Mouse (Mus musculus): Measurements from ENCODE around the gene Sigirr. TPM values are rescaled to one million over a fixed set of nuclear protein-coding genes. Genes with fewer than 3 reads are reported as not detected.
A peak's percentile ranks its signal among the peaks of the same experiment; 100 is the strongest.

Sigirr gene
- total RNA-seq, 2 experiments from 2014 or later, result 1.1 to 2.9 TPM

DNA sequence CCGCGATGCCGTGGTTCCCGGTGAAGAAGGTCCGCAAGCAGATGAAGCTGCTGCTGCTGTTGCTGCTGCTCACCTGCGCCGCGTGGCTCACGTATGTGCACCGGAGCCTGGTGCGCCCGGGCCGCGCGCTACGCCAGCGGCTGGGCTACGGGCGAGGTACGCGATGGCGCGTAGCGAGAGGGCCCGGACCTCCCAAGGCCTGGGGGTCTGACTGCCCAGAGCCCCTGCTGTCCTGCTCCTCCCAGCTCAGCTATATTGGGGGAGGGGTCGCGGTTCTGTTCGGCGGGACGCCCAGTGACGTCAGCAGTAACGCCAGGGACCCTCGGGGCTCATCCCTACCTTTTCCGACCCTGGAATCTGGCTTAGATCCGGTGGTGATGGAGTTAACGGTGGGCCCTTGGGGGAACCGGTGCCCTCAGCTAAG, 39.1 kb downstream of the Sigirr start:
- DNase-seq (ENCODE audit: low spot score), result no peak

DNA sequence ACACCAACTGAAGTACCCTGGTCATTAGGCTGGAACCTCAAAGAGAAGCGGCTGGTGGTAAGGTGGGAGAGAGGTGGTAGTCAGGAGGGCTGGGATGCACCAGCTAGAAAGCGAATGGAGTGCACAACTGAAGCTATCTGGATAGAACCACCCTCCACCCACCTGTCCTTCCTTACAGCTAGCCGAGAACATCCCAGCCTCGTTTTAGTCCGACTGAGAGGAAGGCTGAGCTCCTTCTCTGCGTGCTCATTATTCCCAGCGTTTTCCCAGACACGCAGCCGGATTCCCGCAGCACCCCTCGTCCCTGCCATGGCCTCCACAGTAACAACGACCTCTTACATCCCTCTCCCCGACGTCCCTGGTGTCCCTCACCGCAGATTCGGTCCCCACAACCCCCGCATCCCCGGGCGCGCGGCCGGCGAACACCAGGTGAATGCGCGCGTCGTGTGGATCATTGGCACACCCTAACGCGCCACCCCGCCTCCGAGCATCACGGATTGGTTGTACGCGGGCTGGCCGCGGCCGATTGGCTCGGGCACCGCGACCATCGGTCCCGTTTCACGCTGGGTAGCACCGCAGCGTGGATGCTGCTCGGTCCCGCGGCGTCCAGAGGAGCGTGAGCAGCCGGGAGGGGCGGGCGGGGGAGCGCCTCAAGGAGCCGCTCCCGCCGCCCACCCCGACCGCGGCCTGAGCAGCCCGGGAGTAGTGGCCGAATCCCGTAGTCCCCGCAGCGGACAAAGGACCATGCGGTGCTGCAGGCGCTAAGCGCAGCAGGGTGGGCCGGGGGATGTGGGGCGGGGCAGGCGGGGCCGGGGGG, 39.7 kb downstream of the Sigirr start, which contains the start of gene B4galnt4:
TSS of gene B4galnt4 (plus strand) at position 679 of the 817 bp plus-strand sequence.
- peak; percentile 27 for DNase-seq (ENCODE audit: low spot score)

DNA sequence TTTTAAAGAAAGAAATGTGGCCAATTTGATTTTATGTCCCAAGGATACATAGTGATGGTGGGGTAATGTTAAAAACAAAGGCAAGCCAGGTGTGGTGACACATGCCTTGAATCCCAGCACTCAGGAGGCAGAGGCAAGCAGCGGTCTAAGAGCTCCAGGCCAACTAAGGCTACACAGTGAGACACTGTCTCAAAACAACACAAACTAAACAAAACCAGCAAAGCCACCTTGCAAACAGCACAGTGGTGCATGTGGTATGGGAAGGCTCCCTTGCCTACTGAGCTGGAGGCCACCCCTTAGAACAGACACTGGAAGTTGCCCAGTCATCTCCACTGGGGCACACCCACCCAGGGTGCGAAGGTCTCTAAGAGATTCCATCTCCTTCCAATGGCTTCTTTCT, 40.4 kb downstream of the Sigirr start:
- DNase-seq (ENCODE audit: low spot score), result no peak

DNA sequence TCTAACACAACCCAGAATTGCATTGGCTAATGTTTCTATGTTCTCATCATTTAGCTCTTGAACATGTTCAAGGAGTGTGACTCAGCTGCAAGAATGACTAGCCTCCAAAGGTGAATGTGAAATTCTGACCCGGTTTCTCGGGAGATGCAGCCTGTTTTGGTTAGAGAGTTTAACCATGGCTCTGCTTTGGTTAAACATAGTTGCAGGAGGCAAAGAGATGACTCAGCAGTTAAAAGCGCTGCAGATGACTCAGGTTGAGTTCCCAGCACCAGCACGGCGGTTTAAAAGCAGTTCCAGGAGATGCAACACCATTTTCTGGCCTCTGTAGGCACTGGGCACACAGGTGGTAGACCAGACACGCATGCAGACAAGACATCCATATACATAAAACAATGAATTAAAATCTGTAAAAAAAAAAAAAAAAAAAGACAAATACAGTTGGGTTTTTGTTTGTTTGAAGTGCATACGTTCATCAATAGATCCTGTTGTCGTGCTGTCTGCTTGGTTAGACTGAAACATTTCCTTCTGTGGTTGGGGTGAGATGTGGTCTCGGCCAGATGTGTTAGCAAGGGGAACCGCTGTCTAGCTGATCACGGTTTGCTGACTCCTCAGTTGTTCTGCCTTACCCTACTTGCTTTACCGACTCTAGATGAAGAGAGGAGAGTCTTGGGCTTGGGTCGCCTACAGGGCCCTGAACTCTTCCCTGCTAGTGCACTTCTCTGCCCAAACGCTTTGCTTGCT, 41.6 kb downstream of the Sigirr start:
- no peak for DNase-seq (ENCODE audit: low spot score)

DNA sequence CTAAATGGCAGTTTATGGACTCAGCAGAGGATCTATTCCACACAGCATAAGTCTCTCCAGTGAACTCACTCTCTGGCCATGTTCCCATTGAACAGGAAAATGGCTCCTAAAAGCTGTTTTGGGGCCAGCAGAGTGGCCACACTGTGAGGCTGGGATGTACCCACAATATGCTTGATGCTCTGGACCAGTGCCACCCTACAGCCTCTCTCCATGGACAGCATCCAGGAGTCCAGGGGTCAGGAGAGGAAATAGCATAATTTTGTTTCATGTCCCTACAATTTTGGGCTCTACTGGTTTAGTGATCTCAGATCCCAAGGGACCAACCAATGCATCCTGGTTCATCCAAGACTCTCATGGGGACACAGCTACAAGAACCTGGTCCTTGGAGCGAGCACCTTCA, 42.8 kb downstream of the Sigirr start:
- no peak for DNase-seq (ENCODE audit: low spot score)

DNA sequence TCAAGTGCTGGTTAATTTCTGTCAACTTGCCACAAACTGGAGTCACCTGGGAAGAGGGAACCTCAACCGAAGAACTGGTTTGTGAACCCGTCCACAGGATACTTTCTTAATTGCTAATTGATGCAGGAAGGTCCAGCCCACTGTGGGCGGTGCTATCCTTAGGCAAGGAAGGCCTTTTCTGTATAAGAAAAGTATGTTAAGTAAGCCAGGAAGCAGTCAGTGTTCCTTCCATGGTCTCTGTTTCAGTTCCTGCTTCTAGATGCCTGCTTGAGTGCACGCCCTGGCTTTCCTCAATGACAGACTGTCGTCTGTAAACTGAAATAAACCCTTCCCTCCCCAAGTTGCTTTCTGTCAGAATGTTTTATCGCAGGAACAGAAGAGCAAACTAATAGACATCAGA, 43.4 kb downstream of the Sigirr start:
- no peak for DNase-seq (ENCODE audit: low spot score)

DNA sequence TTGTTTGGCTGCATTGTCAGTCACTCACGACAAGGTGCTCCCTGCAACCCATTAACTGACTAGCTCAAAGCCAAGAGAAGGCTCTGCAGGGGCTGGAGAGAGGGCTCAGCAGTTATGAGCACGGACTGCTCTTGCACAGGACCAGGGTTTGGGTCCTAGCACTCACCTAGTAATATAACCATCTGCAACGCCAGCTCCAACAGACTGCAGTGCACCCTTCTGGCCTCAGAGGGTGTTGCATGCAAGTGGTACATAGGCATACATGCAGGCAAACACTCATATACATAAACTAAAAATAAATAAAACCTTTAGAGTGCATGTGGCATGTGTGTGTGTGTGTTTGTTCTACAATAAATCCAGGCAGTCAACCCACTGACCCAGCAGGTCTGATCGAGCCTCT, 44.6 kb downstream of the Sigirr start:
- no peak for DNase-seq (ENCODE audit: low spot score)

DNA sequence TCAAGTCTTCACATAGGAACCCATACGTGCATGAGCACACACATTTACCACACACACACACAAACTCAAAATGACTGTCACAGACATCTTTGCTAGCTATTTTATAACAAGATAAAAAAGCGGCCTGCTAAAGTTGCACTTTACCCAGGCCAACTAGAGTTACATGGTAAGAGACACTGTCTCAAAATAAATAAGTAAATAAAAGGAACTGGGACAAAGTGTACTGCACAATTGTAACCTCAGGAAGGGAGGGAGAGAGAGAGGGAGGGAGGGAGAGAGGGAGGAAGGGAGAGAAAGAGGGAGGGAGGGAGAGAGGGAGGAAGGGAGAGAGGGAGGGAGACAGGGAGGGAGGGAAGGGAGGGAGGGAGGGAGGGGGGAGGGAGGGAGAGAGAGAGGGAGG, 48.0 kb downstream of the Sigirr start:
- no peak for DNase-seq (ENCODE audit: low spot score)

DNA sequence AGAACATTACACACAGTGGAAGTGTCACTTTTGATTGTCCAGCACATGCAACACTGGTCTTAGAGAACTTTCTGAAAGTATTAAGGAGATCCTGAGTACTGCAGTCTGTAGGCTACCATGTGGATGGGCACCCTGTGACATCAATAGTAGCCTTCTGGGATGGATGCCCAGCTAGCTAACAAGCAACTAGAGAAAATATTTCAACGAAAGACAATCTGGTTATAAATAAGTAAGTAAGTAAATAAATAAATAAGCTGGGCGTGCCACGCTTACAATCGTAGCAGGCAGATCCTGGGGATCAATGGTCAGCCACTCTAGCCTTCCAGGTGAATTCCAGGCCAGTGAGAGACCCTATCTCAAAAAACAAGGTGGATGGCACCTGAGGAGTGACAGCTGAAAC, 48.4 kb downstream of the Sigirr start:
- no peak for DNase-seq (ENCODE audit: low spot score)

DNA sequence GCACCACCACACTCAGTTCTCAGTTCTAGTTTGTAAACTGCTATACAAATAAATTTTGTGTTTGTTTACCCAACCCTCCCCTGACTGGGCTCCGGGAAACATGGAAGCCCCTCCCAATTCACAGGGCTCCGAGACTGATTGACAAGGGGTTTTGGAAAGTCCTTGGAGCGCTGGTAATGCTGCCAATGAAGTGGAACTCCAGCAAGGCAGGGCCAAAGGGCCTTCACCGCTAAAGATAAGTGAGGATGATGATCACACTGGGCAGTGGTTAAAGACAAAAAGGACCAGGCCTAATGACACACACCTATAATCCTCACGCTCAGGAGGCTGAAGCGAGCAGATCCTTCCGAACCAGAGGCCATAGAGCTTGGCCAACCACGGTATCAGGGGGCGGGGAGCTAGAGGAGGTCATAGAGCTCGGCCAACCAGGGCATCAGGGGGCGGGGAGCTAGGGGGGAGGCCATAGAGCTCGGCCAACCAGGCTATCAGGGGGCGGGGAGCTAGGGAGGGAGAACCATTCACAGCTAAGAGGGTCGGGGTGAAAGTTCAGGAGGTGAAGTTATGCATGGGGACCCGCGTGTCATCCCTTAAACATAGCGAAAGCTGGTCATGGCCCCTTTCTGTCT, 49.2 kb downstream of the Sigirr start:
- no peak for DNase-seq (ENCODE audit: low spot score)

DNA sequence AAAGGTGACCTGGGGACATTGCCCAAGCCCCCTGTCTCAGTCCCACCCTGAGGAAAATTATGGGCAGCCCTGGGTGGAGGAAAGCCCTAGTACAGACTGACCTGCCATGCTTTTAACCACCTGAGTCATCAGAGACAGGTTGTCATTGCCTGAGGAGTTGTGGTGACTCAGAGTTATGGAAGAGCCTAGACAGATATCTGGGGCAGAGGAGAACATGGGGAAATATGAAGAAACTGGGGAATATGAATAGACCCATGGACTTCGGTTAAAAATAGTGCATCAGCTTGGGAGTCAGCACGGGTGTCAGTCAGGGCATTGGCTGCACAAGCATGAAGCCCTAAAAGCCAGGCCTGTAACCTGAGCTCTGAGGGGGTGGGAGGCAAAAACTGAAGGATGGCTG, 51.0 kb downstream of the Sigirr start:
- DNase-seq (ENCODE audit: low spot score), result no peak

DNA sequence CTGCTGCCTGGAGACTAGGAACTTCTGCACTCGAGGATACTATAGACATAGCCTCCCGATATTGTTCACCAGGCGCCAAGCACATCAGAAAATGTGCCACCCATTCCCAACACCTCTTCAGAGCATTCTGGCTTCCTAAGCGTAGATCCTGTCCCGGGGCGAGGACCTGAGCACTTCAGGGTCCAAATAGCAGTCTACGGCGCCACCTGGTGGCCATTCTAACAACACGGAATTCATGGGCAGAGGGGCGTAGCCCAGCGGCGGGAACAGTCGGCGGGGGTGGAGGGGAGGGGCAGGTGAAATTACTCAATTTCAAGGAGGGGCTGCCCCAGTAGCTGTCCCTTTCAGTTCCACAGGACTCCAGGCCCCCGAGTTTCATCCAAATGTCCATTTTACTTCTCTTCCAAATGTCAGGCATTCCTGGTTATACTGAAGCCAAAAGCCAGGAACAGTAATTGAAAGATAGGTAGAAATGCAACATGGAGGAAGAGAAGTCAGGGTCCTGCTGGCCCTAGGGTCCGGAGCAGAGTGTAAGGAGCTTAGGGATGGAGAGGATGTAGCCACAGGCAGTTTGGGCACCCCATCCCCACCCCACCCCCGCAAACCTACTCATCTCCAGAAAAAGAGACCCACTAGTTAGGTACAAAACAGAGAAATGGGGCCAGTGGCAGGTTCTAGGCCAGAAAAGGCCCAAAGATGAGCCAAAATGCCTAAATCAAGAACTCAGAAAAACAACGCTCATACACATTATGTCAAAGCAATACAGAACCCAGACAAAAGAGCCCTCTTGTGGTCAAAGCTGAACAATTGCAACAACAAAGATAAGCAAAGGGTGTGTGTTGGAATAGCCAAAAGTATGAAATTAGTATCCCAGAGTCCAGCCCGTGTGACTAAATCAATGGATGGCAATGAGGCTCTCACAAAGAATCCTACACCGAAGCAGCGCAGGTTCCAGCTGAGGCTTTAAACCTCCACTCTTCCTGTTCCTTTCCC, 51.9 kb downstream of the Sigirr start:
- peak; percentile 93 for DNase-seq (ENCODE audit: low spot score)

DNA sequence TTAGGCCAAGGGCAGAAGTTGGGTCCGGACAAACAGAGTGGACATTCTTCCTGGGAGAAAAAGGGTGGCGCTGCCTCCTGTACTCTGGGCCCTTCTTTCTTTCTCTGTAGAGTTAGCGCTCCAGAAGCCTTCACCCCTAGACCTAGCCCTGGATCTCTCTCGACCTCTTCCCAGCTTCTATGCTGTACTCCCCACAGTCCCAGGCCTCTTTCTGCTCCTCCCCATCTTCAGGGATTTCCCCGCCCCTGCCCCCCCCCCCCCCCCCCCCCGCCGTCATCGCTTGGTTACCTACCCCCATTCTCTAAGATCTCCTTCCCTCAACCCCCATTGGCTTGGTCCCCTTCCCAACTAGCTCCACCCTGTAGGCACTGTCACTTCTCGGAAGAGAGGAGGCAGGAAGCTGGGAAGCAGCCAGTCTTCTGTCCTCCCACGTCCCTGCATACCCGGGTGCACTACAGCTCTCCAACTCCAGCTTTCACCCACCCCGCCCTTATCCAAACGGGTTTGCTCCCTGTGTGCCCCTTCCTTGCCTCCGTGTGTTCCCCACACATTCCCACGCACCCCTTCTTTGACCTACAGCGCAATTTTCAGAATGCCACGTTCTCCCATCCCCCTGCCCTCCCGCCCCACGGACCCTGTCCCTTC, 52.7 kb downstream of the Sigirr start:
- DNase-seq (ENCODE audit: low spot score), result peak; percentile 89

DNA sequence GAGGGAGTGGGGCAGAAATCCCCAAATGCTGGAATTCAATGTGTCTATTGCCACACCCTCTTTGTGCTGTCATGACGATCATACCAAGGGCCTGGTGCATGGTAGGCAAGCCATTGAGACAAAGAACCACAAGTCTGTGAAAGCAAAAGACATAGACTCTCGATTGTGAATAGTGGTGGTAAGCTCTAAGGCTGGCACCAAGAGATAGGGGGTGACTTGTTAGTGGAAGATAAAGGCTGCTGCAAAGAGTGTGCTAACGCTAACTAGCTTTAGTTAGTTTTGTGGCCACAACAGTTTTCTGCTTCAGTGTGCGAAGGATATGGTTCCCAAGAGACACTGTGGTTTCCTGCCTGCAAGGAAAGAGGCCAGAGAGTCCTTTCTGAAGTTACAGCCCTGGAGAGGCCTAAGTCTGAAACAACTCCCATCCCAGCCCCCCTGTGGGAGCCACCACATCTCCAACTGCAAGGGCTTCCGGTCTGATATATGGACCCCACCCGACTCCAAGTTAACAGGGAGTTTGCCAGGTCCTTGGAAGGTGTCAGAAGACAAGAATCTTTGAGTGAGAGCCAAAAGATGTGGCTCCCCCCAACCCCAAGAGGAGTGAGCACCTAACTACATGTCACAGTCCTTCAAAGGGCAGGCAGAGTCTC, 53.3 kb downstream of the Sigirr start:
- DNase-seq (ENCODE audit: low spot score), result peak; percentile 53

DNA sequence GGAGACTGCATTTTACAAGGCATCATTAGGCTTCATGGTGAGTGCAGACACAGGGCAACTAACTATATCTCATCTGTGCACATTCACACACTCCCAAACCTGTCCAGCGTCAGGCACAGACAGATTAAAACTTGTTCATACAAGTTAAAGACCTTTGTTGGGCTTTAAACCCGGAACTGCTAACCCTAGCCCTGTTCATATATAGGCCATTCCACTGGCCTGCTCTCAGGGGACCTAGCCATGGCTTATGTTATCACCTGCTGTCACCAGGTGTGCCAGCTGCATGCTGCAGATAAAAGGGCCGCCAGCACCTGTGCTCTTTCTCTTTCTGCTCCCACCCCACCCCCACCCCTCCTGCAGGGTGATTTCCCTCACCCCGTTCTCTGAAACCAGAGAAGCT, 57.8 kb downstream of the Sigirr start:
- no peak for DNase-seq (ENCODE audit: low spot score)

DNA sequence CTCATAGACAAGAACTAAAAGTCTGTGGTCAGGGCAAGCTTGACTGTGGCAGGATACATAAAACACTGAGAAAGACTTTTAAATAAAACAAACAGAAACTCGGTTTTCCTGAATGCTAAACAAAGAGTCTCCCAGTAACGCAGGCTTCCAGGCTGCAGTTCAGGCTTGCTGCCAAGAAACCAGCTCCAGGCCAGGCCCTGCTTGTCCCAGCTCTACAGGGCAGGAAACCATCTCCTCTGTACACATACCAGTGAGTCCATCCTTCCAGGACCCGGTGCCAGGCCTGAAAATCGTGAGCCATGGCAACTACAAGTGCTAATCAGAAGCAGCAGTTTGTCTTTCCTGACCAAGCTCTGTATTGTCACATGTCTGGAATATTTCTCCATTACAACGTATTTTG, 58.7 kb downstream of the Sigirr start:
- peak; percentile 70 for DNase-seq (ENCODE audit: low spot score)

All from gastrocnemius, adult 18-20 months (tissue).